Mouse (Mus musculus) hindbrain, embryonic 16.5 days (tissue): ENCODE data around the gene Usp9x. TPM values are rescaled to one million over a fixed set of nuclear protein-coding genes. Genes with fewer than 3 reads are reported as not detected.

Experiments
- ATAC-seq: fragments of 200-750 bp; cut with Nextera tagmentation; 2 replicates; pipeline ENCODE4 v1.8.0; 2017; ENCODE audit warnings: moderate TSS enrichment, moderate library complexity
- H3K27ac ChIP-seq: fragments of 300-500 bp; sonication (generic); 2 replicates; pipeline ENCODE4 v1.5.1; 2014; ENCODE audit warnings: low read depth, mild to moderate bottlenecking, control low read depth, low read length, moderate library complexity
- H3K27me3 ChIP-seq: fragments of 300-500 bp; sonication (generic); replicated peaks from 2 replicates; pipeline ENCODE4 v1.6.1; 2014; ENCODE audit warnings: low read length; ENCODE audit not compliant: control insufficient read depth, insufficient read depth
- H3K36me3 ChIP-seq: fragments of 300-500 bp; sonication (generic); 2 replicates; pipeline ENCODE4 v1.6.1; 2014; ENCODE audit warnings: mild to moderate bottlenecking, low read length, moderate library complexity, mixed read lengths; ENCODE audit not compliant: control insufficient read depth, insufficient read depth
- H3K4me1 ChIP-seq: fragments of 300-500 bp; sonication (generic); 2 replicates; pipeline ENCODE4 v1.6.1; 2014; ENCODE audit warnings: low read depth, low read length; ENCODE audit not compliant: control insufficient read depth, insufficient read depth
- H3K4me2 ChIP-seq: fragments of 300-500 bp; sonication (generic); 2 replicates; pipeline ENCODE4 v1.6.1; 2014; ENCODE audit warnings: mild to moderate bottlenecking, low read length, control low read depth, moderate library complexity
- H3K4me3 ChIP-seq: fragments of 300-500 bp; sonication (generic); 2 replicates; pipeline ENCODE4 v1.5.1; 2014; ENCODE audit warnings: mild to moderate bottlenecking, low read length, control low read depth, moderate library complexity
- H3K9ac ChIP-seq: fragments of 300-500 bp; sonication (generic); 2 replicates; pipeline ENCODE4 v1.6.1; 2014; ENCODE audit warnings: low read depth, mild to moderate bottlenecking, control low read depth, low read length, moderate library complexity
- H3K9me3 ChIP-seq: fragments of 300-500 bp; sonication (generic); 2 replicates; pipeline ENCODE4 v1.6.1; 2014; ENCODE audit warnings: mild to moderate bottlenecking, low read length, moderate library complexity; ENCODE audit not compliant: control insufficient read depth
- WGBS: fragments of 180-500 bp; shearing (Covaris S2); extraction: QIAGEN DNeasy Blood & Tissue Kit; methylation state at CpG from one replicate; pipeline ENCODE4 v1.1.7; 2014; 5-methylcytosine and 5-hydroxymethylcytosine counted together
- polyA plus RNA-seq: library from polyadenylated mRNA; unstranded; fragments of >200 nt; fragmentation: Nextera tagmentation; extraction: Ambion mirVana; gene quantifications from 2 replicates; pipeline ENCODE4 v1.2.1, GENCODE M21; 2015

Usp9x gene
- polyA plus RNA-seq, result 22.9 and 29.8 TPM in 2 replicates

DNA sequence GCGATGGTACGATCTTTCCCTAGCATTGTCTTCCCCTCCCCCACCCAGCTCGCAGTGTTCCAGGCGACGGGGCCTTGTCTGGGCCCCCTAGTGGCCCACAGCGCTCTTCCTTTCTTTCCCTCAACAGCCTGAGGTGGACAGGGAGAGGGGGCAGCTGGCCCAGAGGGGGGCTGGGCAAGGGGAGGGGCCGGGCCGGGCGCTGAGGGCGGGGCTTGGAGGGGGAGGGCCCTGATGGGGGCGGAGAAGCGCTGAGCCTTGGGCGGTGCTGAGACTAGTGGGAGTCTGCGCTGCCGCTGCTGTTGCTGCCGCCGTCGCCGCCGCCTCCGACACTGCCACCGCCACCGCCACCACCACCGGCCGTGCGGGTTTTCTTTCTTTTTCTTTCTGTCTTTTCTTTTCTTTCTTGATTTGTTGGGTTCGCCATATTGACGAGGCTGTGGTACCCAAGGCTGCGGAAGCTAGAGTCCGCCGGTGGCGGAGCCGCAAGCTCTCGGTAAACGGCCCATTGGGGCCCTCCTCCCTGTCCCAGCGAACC is at the start of gene Usp9x:
Gene Usp9x, plus strand, starts transcription at position 258 of the 535 bp plus-strand sequence.
- ATAC-seq, result peak; percentile 92
- Histone ChIP-seq H3K4me3 (peak within 1 kb of the TSS; percentile 73), H3K36me3 (no peaks in the 10 kb centered on the region), H3K27ac (peak within 1 kb of the TSS; percentile 95), H3K9me3 (no peaks in the 10 kb centered on the region; the same call in 1 of the 2 replicates), H3K9ac (peak within 1 kb of the TSS; percentile 87), H3K4me1 (no peaks in the 10 kb centered on the region), H3K27me3 (no peaks in the 10 kb centered on the region; the same call in 1 of the 2 replicates), H3K4me2 (peak within 1 kb of the TSS; percentile 53)
- 13% methylated on average over 17 of the region's 36 CpGs for WGBS

DNA sequence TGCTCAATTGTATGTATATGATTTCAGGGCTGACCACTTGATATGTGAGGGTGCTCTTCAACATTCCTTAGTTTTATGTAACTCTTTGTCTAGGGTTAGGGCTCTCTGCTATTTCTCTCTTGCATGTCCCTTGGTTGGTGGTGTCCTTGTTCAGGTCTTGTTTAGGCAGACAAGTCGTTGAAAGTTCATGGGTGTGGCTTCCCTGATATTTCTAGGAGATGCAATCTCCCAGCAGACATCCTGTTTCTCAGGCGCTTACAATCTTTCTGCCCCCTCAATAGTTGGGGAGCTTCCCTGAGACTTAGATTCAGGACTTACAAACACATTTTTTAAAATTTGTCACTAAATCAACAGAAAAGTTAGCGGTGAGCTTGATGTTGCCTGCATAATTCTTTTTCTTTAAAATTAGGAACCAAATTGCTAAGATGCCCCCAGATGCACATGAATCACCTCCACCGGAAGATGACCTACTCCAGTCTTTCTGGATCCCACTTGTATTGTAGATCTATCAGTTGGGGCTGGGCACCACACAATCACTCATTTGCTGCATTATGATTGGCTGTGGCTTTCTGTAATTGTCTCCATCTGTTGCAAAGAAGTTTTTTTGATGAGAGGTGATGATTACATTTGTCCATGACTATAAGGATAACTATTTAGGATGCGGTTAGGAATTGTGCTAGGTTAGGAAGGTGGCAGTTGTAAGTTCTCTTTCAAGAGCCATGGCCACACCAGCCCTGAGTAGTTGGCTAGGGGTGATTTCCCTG is 48.6 kb upstream of the Usp9x start:
- Histone ChIP-seq H3K4me2 (no peak overlapping the region), H3K9ac (no peak overlapping the region), H3K9me3 (no peaks in the 10 kb centered on the region), H3K4me3 (no peak overlapping the region), H3K36me3 (no peaks in the 10 kb centered on the region), H3K27ac (no peak overlapping the region), H3K27me3 (no peaks in the 10 kb centered on the region; the same call in 1 of the 2 replicates), H3K4me1 (no peaks in the 10 kb centered on the region)
- no peak for ATAC-seq
- WGBS, result 82% methylated on average over 5 of the region's 5 CpGs

DNA sequence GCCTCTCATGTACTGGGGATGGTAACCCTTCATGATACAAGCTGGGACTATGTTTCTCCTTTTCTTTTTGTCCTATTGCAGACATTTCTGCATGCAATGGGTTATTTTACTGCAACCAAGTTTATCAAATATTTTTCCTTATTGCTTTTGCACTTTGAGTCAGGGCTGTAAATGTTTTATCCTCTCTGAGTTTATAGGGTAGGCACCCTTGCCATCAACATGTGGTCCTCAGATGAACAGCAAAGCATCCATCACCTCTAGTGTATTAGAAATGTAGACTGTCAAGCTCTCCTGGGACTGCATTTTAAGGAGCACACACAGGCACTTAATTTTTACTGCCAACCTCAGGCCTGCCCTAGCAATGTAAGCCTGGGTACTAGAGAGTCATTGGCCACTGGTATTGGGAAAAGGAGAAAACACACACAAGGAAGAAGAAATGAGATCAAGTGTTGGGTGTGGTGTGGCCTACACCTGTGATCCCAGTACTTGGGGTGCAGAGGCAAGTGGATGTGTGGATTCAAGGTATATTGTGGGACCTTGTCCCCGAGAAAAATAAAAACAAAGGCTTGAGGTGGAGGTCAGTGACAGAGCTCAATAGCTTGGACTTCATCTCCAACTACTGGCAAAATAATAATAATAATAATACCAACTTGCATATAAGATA is 46.6 kb upstream of the Usp9x start:
- H3K27ac ChIP-seq, result no peak overlapping the region
- no peak for ATAC-seq
- H3K9ac ChIP-seq, result no peak overlapping the region
- H3K36me3 ChIP-seq, result no peaks in the 10 kb centered on the region
- no peaks in the 10 kb centered on the region for H3K9me3 ChIP-seq
- no peaks in the 10 kb centered on the region for H3K4me1 ChIP-seq
- no peak overlapping the region for H3K4me3 ChIP-seq
- H3K27me3 ChIP-seq, result no peaks in the 10 kb centered on the region; the same call in 1 of the 2 replicates
- H3K4me2 ChIP-seq, result no peak overlapping the region
- 86% methylated on average over 1 of the region's 1 CpGs for WGBS

DNA sequence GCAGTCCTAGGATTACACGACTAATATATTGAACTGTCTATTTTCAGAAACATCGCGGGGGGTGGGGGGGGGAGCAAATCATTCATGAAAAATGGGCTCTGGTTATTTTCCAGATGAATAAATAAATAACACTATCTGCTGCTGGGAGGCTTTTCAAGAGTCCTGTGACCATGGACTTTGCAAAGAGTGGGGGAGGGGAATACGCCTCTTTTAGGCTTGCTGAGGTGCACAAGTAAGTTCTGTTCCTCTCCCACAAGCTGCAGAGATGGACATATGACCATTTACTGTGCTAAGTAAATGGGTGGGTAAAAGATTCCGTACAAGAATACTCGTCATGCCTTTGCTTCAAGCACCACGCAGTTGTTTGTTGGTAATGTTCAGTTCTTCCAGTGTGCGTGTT is 46.0 kb upstream of the Usp9x start:
- Histone ChIP-seq H3K27ac (no peak overlapping the region), H3K4me1 (no peaks in the 10 kb centered on the region), H3K9ac (no peak overlapping the region), H3K9me3 (no peaks in the 10 kb centered on the region), H3K4me2 (no peak overlapping the region), H3K4me3 (no peak overlapping the region), H3K27me3 (no peaks in the 10 kb centered on the region; the same call in 1 of the 2 replicates), H3K36me3 (no peaks in the 10 kb centered on the region)
- ATAC-seq, result no peak
- WGBS, result 86% methylated on average over 8 of the region's 8 CpGs

DNA sequence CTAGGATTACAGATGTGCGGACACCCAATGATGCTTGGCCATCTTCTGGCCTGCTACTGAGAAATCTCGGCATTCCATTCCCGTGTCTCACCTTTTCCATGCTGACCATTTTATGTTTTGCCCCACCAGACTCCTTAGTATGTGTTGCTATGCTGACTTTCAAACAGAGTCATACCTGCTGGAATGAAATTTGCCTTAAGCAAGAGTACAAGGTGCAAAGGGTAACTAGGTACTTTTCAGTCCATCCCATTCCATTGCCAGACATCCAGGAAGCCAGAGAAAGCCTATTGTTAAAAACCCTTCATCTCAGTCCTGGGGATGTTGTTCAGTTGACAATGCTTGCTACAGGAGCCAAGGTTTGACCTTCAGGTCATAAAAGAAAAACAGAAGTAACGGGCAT is 43.1 kb upstream of the Usp9x start:
- Histone ChIP-seq H3K9me3 (no peaks in the 10 kb centered on the region), H3K27me3 (no peaks in the 10 kb centered on the region; the same call in 1 of the 2 replicates), H3K4me2 (no peak overlapping the region), H3K9ac (no peak overlapping the region), H3K4me1 (no peaks in the 10 kb centered on the region), H3K27ac (no peak overlapping the region), H3K4me3 (no peak overlapping the region), H3K36me3 (no peaks in the 10 kb centered on the region)
- ATAC-seq, result no peak
- 87% methylated on average over 4 of the region's 4 CpGs for WGBS

DNA sequence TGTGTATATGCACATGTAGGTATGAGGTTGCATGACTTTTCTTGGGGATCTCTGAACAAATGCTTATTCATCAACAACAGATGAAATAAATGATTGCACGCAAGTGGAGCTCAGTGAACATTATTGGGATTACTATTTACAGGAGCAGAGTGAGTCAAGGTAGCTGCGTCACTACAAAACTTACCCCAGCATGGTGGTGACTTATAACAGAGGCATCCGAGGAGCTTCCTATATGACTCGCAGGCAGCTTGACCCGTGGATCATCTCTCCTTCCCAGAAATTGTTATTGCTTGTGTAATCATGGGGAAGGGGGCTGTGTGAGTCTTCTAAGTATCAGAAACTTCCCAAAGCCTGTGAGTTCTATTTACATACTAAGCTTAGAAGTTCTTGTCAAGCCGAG is 41.3 kb upstream of the Usp9x start:
- Histone ChIP-seq H3K4me3 (no peak overlapping the region), H3K27ac (no peak overlapping the region), H3K9ac (no peak overlapping the region), H3K27me3 (no peaks in the 10 kb centered on the region; the same call in 1 of the 2 replicates), H3K36me3 (no peaks in the 10 kb centered on the region), H3K4me2 (no peak overlapping the region), H3K4me1 (no peaks in the 10 kb centered on the region), H3K9me3 (no peaks in the 10 kb centered on the region)
- 90% methylated on average over 6 of the region's 6 CpGs for WGBS
- no peak for ATAC-seq

DNA sequence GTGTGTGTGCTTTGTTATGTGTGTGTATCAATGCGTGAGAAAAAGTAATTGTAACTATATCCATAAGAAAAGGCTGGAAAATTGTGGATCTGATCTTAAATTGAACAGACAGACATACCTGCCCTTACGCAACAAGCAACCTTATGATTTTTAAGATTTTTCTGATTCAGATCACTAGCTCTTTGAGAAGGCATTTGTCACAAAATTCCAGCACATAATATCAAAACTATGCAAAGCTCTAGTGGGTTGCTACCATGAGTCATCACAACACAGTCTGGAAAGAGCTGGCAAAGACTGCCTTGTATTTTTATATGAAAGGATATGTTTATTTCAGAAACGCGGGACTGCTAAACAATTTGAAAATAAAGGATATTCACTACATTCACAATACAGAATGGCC is 34.2 kb upstream of the Usp9x start:
- H3K27me3 ChIP-seq, result no peaks in the 10 kb centered on the region
- H3K4me3 ChIP-seq, result no peak overlapping the region
- no peaks in the 10 kb centered on the region for H3K9me3 ChIP-seq
- no peak overlapping the region for H3K4me2 ChIP-seq
- no peaks in the 10 kb centered on the region for H3K36me3 ChIP-seq
- 84% methylated on average over 4 of the region's 4 CpGs for WGBS
- H3K9ac ChIP-seq, result no peak overlapping the region
- H3K4me1 ChIP-seq, result no peaks in the 10 kb centered on the region
- no peak overlapping the region for H3K27ac ChIP-seq
- no peak for ATAC-seq

DNA sequence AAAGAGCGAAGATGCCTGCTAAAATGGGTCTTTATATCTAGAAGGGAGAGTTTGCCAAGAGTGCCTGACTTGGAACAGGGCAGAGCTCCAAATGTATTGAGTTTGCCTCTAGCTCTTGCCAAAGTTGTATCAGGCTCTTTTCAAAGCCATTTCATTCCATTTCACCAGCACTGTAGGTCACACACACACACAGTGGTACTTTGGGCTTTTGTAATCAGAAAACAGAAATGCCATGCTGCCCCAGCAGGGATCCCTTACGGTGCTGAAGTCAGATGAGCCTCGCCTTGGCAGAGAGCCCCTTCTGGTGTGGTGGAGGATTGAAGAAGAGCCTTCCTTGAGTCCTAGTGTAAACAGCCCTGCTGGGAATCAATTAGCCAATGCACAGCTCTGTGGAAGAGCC is 32.1 kb upstream of the Usp9x start:
- Histone ChIP-seq H3K9me3 (no peaks in the 10 kb centered on the region), H3K9ac (no peak overlapping the region), H3K4me1 (no peaks in the 10 kb centered on the region), H3K27me3 (no peaks in the 10 kb centered on the region), H3K4me2 (no peak overlapping the region), H3K36me3 (no peaks in the 10 kb centered on the region), H3K27ac (no peak overlapping the region), H3K4me3 (no peak overlapping the region)
- peak; percentile 60 for ATAC-seq
- WGBS, result 25% methylated on average over 3 of the region's 3 CpGs

DNA sequence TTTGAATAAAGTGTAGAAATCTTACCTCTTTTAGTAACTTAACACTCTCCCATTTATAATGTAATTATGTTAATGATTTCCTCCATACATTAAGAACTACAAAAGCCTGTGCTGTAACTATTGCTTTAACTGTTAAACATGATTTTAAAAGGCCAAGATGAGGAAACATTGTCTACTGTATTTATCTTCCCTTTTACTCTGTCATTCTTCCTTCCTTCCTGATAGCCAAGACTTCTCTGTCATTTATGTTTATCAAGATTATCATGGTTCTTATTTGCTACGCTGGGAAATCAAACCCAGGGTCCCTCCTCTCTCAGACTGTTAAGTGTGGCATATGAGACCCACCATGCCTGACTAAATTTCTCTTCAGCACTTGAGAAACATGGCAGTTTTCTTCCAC is 30.9 kb upstream of the Usp9x start:
- Histone ChIP-seq H3K9ac (no peak overlapping the region), H3K27me3 (no peaks in the 10 kb centered on the region), H3K9me3 (no peaks in the 10 kb centered on the region), H3K27ac (no peak overlapping the region), H3K4me3 (no peak overlapping the region), H3K4me1 (no peaks in the 10 kb centered on the region), H3K36me3 (no peaks in the 10 kb centered on the region), H3K4me2 (no peak overlapping the region)
- WGBS, result 61% methylated on average over 1 of the region's 1 CpGs
- ATAC-seq, result no peak
